Mouse (Mus musculus) spleen, postnatal 36 days (tissue): ENCODE data around the gene Dtd1.

Experiments
- DNase-seq, 2 experiments: peaks; one replicate each; pipeline ENCODE4 v3.0.0; 2022; ENCODE audit warnings: low spot score in 2 of 2, mixed read lengths in 1 of 2

The Dtd1 gene

GRCm38 (mm10) chr2:144768375-144769117 lies 168.8 kb downstream of the Dtd1 start:
- DNase-seq = no peak

- no peak for DNase-seq
Observed at GRCm38 (mm10) chr2:144769118-144769496, 169.4 kb downstream of the Dtd1 start.

- no peak for DNase-seq
Observed at GRCm38 (mm10) chr2:144769556-144769955, 169.9 kb downstream of the Dtd1 start.

GRCm38 (mm10) chr2:144770452-144770941 lies 170.8 kb downstream of the Dtd1 start:
- DNase-seq = no peak

- DNase-seq = no peak
Observed at GRCm38 (mm10) chr2:144771841-144772240, 172.1 kb downstream of the Dtd1 start.

- no peak for DNase-seq
Observed at GRCm38 (mm10) chr2:144774636-144775160, 175.0 kb downstream of the Dtd1 start.

GRCm38 (mm10) chr2:144775626-144776025 lies 175.9 kb downstream of the Dtd1 start:
- no peak for DNase-seq

- no peak for DNase-seq
Observed at GRCm38 (mm10) chr2:144779263-144779662, 179.6 kb downstream of the Dtd1 start.

- DNase-seq = no peak
Observed at GRCm38 (mm10) chr2:144780731-144781130, 181.0 kb downstream of the Dtd1 start.

- DNase-seq = no peak
Observed at GRCm38 (mm10) chr2:144781871-144782270, 182.2 kb downstream of the Dtd1 start.

- DNase-seq = no peak
Observed at GRCm38 (mm10) chr2:144782481-144782880, 182.8 kb downstream of the Dtd1 start.

- no peak for DNase-seq
Observed at GRCm38 (mm10) chr2:144783190-144783589, 183.5 kb downstream of the Dtd1 start.

GRCm38 (mm10) chr2:144783831-144784230 lies 184.1 kb downstream of the Dtd1 start:
- no peak for DNase-seq

- DNase-seq = no peak
Observed at GRCm38 (mm10) chr2:144791671-144792294, 192.1 kb downstream of the Dtd1 start.

GRCm38 (mm10) chr2:144797515-144797914 lies 197.8 kb downstream of the Dtd1 start:
- DNase-seq = no peak

GRCm38 (mm10) chr2:144807766-144808754 lies 208.4 kb downstream of the Dtd1 start:
- no peak for DNase-seq
